Mouse (Mus musculus): ENCODE measurements around the gene Nuak1. TPM values are rescaled to one million over a fixed set of nuclear protein-coding genes. Genes with fewer than 3 reads are reported as not detected.

Gene Nuak1
- polyA plus RNA-seq (2014; fragmentation: Illumina TruSeq; extraction: RNeasy Lipid Tissue Mini Kit (QIAGEN cat#74804); ENCODE audit: low read depth, low replicate concordance): 0.82 TPM

GRCm38 (mm10) chr10:84440541-84441433 is at the start of gene Nuak1:
Nuak1 (minus strand) TSS chr10:84440597.

Other genes with a start within 250 kb of the Nuak1 start
- 1.3 TPM for gene Ckap4, start 93.5 kb upstream of the Nuak1 start, polyA plus RNA-seq (2014; fragmentation: Illumina TruSeq; extraction: RNeasy Lipid Tissue Mini Kit (QIAGEN cat#74804); ENCODE audit: low read depth, low replicate concordance)
- 22.8 TPM for gene Tcp11l2, start 136.0 kb upstream of the Nuak1 start, polyA plus RNA-seq (2014; fragmentation: Illumina TruSeq; extraction: RNeasy Lipid Tissue Mini Kit (QIAGEN cat#74804); ENCODE audit: low read depth, low replicate concordance)
- 6.6 TPM for gene Polr3b, start 181.7 kb upstream of the Nuak1 start, polyA plus RNA-seq (2014; fragmentation: Illumina TruSeq; extraction: RNeasy Lipid Tissue Mini Kit (QIAGEN cat#74804); ENCODE audit: low read depth, low replicate concordance)